Comparison of ENCODE assay signal across 23 mouse cellular contexts in the genomic region with DNA sequence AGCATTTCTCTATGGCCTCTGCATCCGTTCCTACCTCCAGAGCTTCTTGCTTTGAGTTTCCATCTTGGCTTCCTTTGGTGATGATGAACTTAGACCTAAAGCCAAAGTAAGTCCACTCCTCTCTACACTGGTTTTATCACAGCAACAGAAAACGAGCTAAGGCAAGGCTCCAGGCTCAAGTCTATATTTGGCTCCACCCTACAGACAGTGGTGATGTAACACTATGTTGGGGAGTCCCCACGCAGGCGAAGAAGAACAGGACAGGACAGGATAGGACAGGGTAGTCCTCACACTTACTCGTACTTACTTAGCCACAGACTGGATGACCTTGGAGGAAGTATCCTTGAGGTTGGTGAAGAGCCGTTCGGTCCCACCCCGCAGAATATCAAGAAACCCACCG. TPM values are rescaled to one million over a fixed set of nuclear protein-coding genes. Genes with fewer than 3 reads are reported as not detected.
DNase-seq lines count a peak whose midpoint lies in the region; ATAC-seq and TF ChIP-seq lines count a peak whose summit lies in the region.
"Had no signal": no experiment of that assay in that cellular context is flagged by ENCODE, and none has a peak within 500 bp of the region (broad histone marks: within the 10 kb centered on the region; RNA-seq: fewer than 3 reads in every experiment).

No protein-coding gene starts in this region.

- H3K36me3 ChIP-seq in CH12.LX (replicated peaks in 1 of 2; ENCODE audit: control insufficient read depth in 1 of 2, insufficient read depth in 1 of 2, low read length in 1 of 2): peaks cover 92 to 99% of the 10 kb centered on the region in 2 experiments
- peaks cover 98% of the 10 kb centered on the region for H3K36me3 ChIP-seq in midbrain, embryonic 14.5 days (ENCODE audit: control insufficient read depth, insufficient read depth, low read length)

- no peak for TF ChIP-seq EP300 in CH12.LX (IDR thresholded peaks at IDR 0.05; ENCODE audit: low read length)

- no peak for TF ChIP-seq CTCF in CH12.LX (conservative IDR thresholded peaks at IDR 0.05 in 1 of 2, IDR thresholded peaks at IDR 0.05 in 1 of 2; ENCODE audit: low read depth in 2 of 2, low read length in 2 of 2)

- peaks cover 0 to 16% of the 10 kb centered on the region in 2 experiments; a peak in 2 of 4 replicates for H3K4me1 ChIP-seq in CH12.LX (ENCODE audit: control insufficient read depth in 1 of 2, insufficient read depth in 2 of 2)
- no peaks in the 10 kb centered on the region for H3K4me1 ChIP-seq in midbrain, embryonic 14.5 days (ENCODE audit: control insufficient read depth, insufficient read depth, low read length)
- H3K4me1 ChIP-seq: embryonic facial prominence, embryonic 13.5 days; forebrain, embryonic 10.5 days; heart, embryonic 10.5 days; hindbrain, embryonic 12.5 days had no signal

- TF ChIP-seq RAD21 in CH12.LX (IDR thresholded peaks at IDR 0.05; ENCODE audit: low read depth, low read length): no peak

- H3K27ac ChIP-seq in CH12.LX (ENCODE audit: insufficient read depth, low read depth): no peak overlapping the region
- no peak overlapping the region for H3K27ac ChIP-seq in midbrain, embryonic 14.5 days (replicated peaks; ENCODE audit: low read depth, low read length)
- H3K27ac ChIP-seq: embryonic facial prominence, embryonic 13.5 days; forebrain, embryonic 10.5 days; heart, embryonic 10.5 days; hindbrain, embryonic 12.5 days had no signal

- no peaks in the 10 kb centered on the region for H3K27me3 ChIP-seq in CH12.LX (replicated peaks)
- H3K27me3 ChIP-seq in midbrain, embryonic 14.5 days (ENCODE audit: control insufficient read depth, insufficient read depth, low read length): no peaks in the 10 kb centered on the region
- H3K27me3 ChIP-seq: embryonic facial prominence, embryonic 13.5 days; hindbrain, embryonic 12.5 days had no signal

- H3K9me3 ChIP-seq in CH12.LX (replicated peaks; ENCODE audit: low read length): no peaks in the 10 kb centered on the region
- H3K9me3 ChIP-seq in midbrain, embryonic 14.5 days (ENCODE audit: control insufficient read depth, low read length): no peaks in the 10 kb centered on the region
- H3K9me3 ChIP-seq: embryonic facial prominence, embryonic 13.5 days; forebrain, embryonic 10.5 days; heart, embryonic 10.5 days; hindbrain, embryonic 12.5 days had no signal

- H3K4me2 ChIP-seq in CH12.LX (ENCODE audit: insufficient read depth, low read depth, poor library complexity, severe bottlenecking): no peak overlapping the region
- no peak overlapping the region for H3K4me2 ChIP-seq in midbrain, embryonic 14.5 days (ENCODE audit: low read length)
- H3K4me2 ChIP-seq: embryonic facial prominence, embryonic 13.5 days; hindbrain, embryonic 12.5 days had no signal

- in situ Hi-C loops in CH12.LX (cut with MboI; ENCODE audit: low pct_ligation_motif_present, low pct_unique_long_range_greater_than_20kb, low sequenced_read_pairs): no loop called here

- DNase-seq in frontal cortex, adult 2 months (ENCODE audit: extremely low spot score in 1 of 2, low spot score in 1 of 2): peak; percentile 11 to 59
- DNase-seq in frontal cortex, postnatal 25 days (ENCODE audit: low spot score in 2 of 2): no peak
- peak; percentile 23 to 26 for DNase-seq in left cerebral cortex, postnatal 36 days (ENCODE audit: low spot score in 2 of 2)
- no peak for DNase-seq in left cerebral cortex, postnatal 10 days (ENCODE audit: extremely low spot score in 1 of 2, low spot score in 2 of 2)
- DNase-seq in CH12.LX (ENCODE audit: extremely low read depth): peak; percentile 20
- peak; percentile 31 for DNase-seq in fat pad, adult 2 months (ENCODE audit: extremely low read depth, low read depth, low spot score)
- DNase-seq in lung, postnatal 25 days (ENCODE audit: low spot score): no peak
- no peak for DNase-seq in midbrain, embryonic 14.5 days
- DNase-seq: adrenal gland, adult 2 months; adrenal gland, postnatal 25 days; cerebellum, adult 8-10 months; cerebellum, postnatal 25 days; gastrocnemius, postnatal 10 days; heart, adult 18-20 months; heart, postnatal 10 days; heart, postnatal 4 days had no signal

- WGBS in midbrain, embryonic 14.5 days: 95% methylated on average over 9 of the region's 9 CpGs

- no peak overlapping the region for H3K4me3 ChIP-seq in CH12.LX (replicated peaks in 1 of 3; ENCODE audit: low read depth in 2 of 3, low read length in 2 of 3, poor library complexity in 1 of 3)
- H3K4me3 ChIP-seq in midbrain, embryonic 14.5 days (replicated peaks; ENCODE audit: low read depth, low read length): no peak overlapping the region
- H3K4me3 ChIP-seq: embryonic facial prominence, embryonic 13.5 days; forebrain, embryonic 10.5 days; heart, embryonic 10.5 days; hindbrain, embryonic 12.5 days had no signal

- no peak for ATAC-seq in midbrain, embryonic 14.5 days (ENCODE audit: low FRiP score, low TSS enrichment)
- ATAC-seq: forebrain, embryonic 14.5 days; hindbrain, embryonic 16.5 days; inflammation-experienced regulatory T-cells, adult 6 months had no signal

- dilution Hi-C loops in CH12.LX (cut with MboI; ENCODE audit: extremely low pct_ligation_motif_present, extremely low pct_unique_long_range_greater_than_20kb, low sequenced_read_pairs): no loop called here

- H3K9ac ChIP-seq in CH12.LX (ENCODE audit: insufficient read depth, low read depth): no peak overlapping the region
- H3K9ac ChIP-seq in midbrain, embryonic 14.5 days (replicated peaks; ENCODE audit: low read length): no peak overlapping the region
- H3K9ac ChIP-seq: embryonic facial prominence, embryonic 13.5 days; hindbrain, embryonic 12.5 days had no signal

- H3K79me2 ChIP-seq in CH12.LX (replicated peaks; ENCODE audit: control insufficient read depth, extremely low read depth, insufficient read depth, poor library complexity, severe bottlenecking): no peaks in the 10 kb centered on the region

- no peak for TF ChIP-seq POLR2A in CH12.LX (IDR thresholded peaks at IDR 0.05; ENCODE audit: low read depth, low read length)

- intact Hi-C loops in left cerebral cortex, postnatal 36 days (cut with DNase I): loop anchor here (10.0 kb wide), 1 partner anchor 258 kb away; no protein-coding TSS in a partner anchor
- intact Hi-C loops in left cerebral cortex, postnatal 10 days (cut with DNase I): no loop called here

TF ChIP-seq in CH12.LX, 34 proteins besides CTCF, POLR2A, EP300 and RAD21:
- no peak for TF ChIP-seq KAT2A (IDR thresholded peaks at IDR 0.05; ENCODE audit: insufficient replicate concordance, low read length)
- TF ChIP-seq MEF2A (IDR thresholded peaks at IDR 0.05; ENCODE audit: borderline replicate concordance, low read depth, low read length): peak; percentile 64; the same call in 1 of the 2 replicates
- no peak for TF ChIP-seq ZKSCAN1 (IDR thresholded peaks at IDR 0.05; ENCODE audit: borderline replicate concordance, low read depth, low read length)
- no peak for TF ChIP-seq HCFC1 (IDR thresholded peaks at IDR 0.05; ENCODE audit: low read depth, low read length)
- no peak for TF ChIP-seq BHLHE40 (IDR thresholded peaks at IDR 0.05; ENCODE audit: low read depth, low read length)
- TF ChIP-seq E2F4 (IDR thresholded peaks at IDR 0.05; ENCODE audit: insufficient replicate concordance, low read depth, low read length): no peak

RNA-seq across cellular contexts. Expression of gene Gak, which starts 27.0 kb away (rescaled TPM):
- polyA plus RNA-seq in frontal cortex, adult 2 months (2012; rRNA removed): 74.1 and 78.1 TPM in 2 replicates
- 10 to 100 TPM; 98.1 to 98.8 TPM for total RNA-seq in left cerebral cortex, postnatal 36 days (2021)
- total RNA-seq in left cerebral cortex, postnatal 10 days (2021): 10 to 100 TPM; 88.2 to 97.3 TPM
- total RNA-seq in CH12.LX (2012; rRNA removed) (61.6 and 67.3 TPM in 2 replicates), CH12.LX (2014; rRNA removed) (49.9 and 50.7 TPM in 2 replicates)
- 59.0 and 65.2 TPM in 2 replicates for polyA plus RNA-seq in CH12.LX (2012; ENCODE audit: insufficient read length, low read depth)
- 42.4 and 50.9 TPM in 2 replicates for polyA plus RNA-seq in midbrain, embryonic 14.5 days (2014; fragmentation: Nextera tagmentation; extraction: Ambion mirVana)

RNA-seq across cellular contexts. Expression of gene Tmem175, which starts 27.0 kb away (rescaled TPM):
- 63.1 and 66.6 TPM in 2 replicates for polyA plus RNA-seq in frontal cortex, adult 2 months (2012; rRNA removed)
- 10 to 100 TPM; 40.7 to 41.4 TPM for total RNA-seq in left cerebral cortex, postnatal 36 days (2021)
- 10 to 100 TPM; 36.9 to 38.7 TPM for total RNA-seq in left cerebral cortex, postnatal 10 days (2021)
- total RNA-seq in CH12.LX (2012; rRNA removed) (15.5 and 20.3 TPM in 2 replicates), CH12.LX (2014; rRNA removed) (18.3 and 25.4 TPM in 2 replicates)
- polyA plus RNA-seq in CH12.LX (2012; ENCODE audit: insufficient read length, low read depth): 20.0 and 21.4 TPM in 2 replicates
- polyA plus RNA-seq in midbrain, embryonic 14.5 days (2014; fragmentation: Nextera tagmentation; extraction: Ambion mirVana): 25.7 and 29.9 TPM in 2 replicates

RNA-seq across cellular contexts. Expression of gene Cplx1, which starts 52.7 kb away (rescaled TPM):
- 398 and 463 TPM in 2 replicates for polyA plus RNA-seq in frontal cortex, adult 2 months (2012; rRNA removed)
- total RNA-seq in left cerebral cortex, postnatal 36 days (2021): 100 to 1,000 TPM; 644 to 792 TPM
- 100 to 1,000 TPM; 381 to 412 TPM for total RNA-seq in left cerebral cortex, postnatal 10 days (2021)
- total RNA-seq in CH12.LX (2012; rRNA removed): not detected in 2 replicates
- total RNA-seq in CH12.LX (2014; rRNA removed): not detected in 2 replicates
- polyA plus RNA-seq in CH12.LX (2012; ENCODE audit: insufficient read length, low read depth): not detected in 2 replicates
- 60.3 and 76.9 TPM in 2 replicates for polyA plus RNA-seq in midbrain, embryonic 14.5 days (2014; fragmentation: Nextera tagmentation; extraction: Ambion mirVana)
- polyA plus RNA-seq: inflammation-experienced regulatory T-cells, adult 6 months had no signal

RNA-seq across cellular contexts. Expression of gene Idua, which starts 57.6 kb away (rescaled TPM):
- polyA plus RNA-seq in frontal cortex, adult 2 months (2012; rRNA removed): 29.2 and 29.7 TPM in 2 replicates
- total RNA-seq in left cerebral cortex, postnatal 36 days (2021): 10 to 100 TPM; 13.8 to 18.8 TPM
- total RNA-seq in left cerebral cortex, postnatal 10 days (2021): 1 to 10 TPM; 6.7 to 8.2 TPM
- 4.0 and 5.8 TPM in 2 replicates for total RNA-seq in CH12.LX (2012; rRNA removed)
- 2.1 and 2.3 TPM in 2 replicates for total RNA-seq in CH12.LX (2014; rRNA removed)
- 10.6 and 10.8 TPM in 2 replicates for polyA plus RNA-seq in CH12.LX (2012; ENCODE audit: insufficient read length, low read depth)
- polyA plus RNA-seq in midbrain, embryonic 14.5 days (2014; fragmentation: Nextera tagmentation; extraction: Ambion mirVana): 11.9 and 12.7 TPM in 2 replicates

Comparison
In these comparisons a context has a peak if more than half of its experiments do, and no peak if none do; other contexts are left out.
1. DNase-seq: peak in frontal cortex, adult 2 months (2 of 2), left cerebral cortex, postnatal 36 days (2 of 2), CH12.LX (single experiment) and fat pad, adult 2 months (single experiment); none in frontal cortex, postnatal 25 days (0 of 2), left cerebral cortex, postnatal 10 days (0 of 2), lung, postnatal 25 days (single experiment) and midbrain, embryonic 14.5 days (single experiment).
2. RNA of gene Cplx1, which starts 52.7 kb away (total RNA-seq): 644 to 792 TPM in left cerebral cortex, postnatal 36 days and 381 to 412 TPM in left cerebral cortex, postnatal 10 days; not detected in CH12.LX; every median in the first group is over 100 times any median in the second.